Mouse (Mus musculus) bone marrow, adult 2 months (tissue): Measurements from ENCODE around the gene Arhgef3.

Experiments
- CTCF ChIP-seq: fragments of 200-500 bp; IDR thresholded peaks from 2 replicates; pipeline ENCODE4 v1.5.1; 2011; ENCODE audit warnings: low read length, control low read depth; ENCODE audit not compliant: control insufficient read depth, insufficient read depth
- POLR2A ChIP-seq: fragments of 200-500 bp; IDR thresholded peaks from 2 replicates; pipeline ENCODE4 v1.6.1; 2011; ENCODE audit warnings: low read depth, mild to moderate bottlenecking, control low read depth, low read length, borderline replicate concordance; ENCODE audit not compliant: control insufficient read depth

DNA sequence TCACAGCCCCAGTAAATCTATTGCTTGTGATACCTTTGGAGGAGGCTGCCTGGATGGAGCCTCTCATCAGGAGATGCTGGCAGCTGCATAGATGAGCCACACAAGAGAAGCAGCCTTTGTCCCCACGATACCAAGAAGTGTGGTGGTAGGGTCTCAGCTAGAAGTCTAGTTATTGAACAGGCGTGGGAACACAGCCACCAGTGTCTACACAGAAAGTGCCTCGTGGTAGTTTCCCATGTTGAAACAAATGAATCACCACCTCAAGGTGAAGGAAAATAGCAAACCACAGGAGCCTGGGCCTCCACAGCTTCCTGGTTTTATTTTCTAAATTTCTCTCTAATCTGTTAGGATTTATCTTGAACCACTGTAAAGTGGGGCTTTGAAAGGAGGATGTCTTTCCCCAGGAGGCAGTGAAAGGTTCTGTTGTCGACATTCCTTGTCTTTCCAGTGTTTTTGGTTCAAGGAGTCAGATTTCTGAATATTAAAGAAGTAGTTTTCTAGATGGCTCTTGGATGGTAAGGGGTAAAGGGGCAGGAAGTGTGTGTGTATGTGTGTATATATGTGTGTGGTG lies 119.7 kb downstream of the Arhgef3 start:
- TF ChIP-seq CTCF (no peak), POLR2A (no peak)
